Mouse (Mus musculus): ENCODE measurements around the gene Cstad.

- no peak for TF ChIP-seq CTCF (IDR thresholded peaks at IDR 0.05; ENCODE audit: low read depth)
- TF ChIP-seq EP300 (optimal IDR thresholded peaks at IDR 0.05), result no peak
These were observed 2.4 kb upstream of the Cstad start for GRCm38 (mm10) chr2:30592391-30592790.
